Mouse (Mus musculus) intestine, embryonic 16.5 days (tissue): Measurements from ENCODE around the gene Spon1. TPM values are rescaled to one million over a fixed set of nuclear protein-coding genes. Genes with fewer than 3 reads are reported as not detected.
A peak's percentile ranks its signal among the peaks of the same experiment; 100 is the strongest.

Source experiments
- ATAC-seq: fragments of 200-750 bp; cut with Nextera tagmentation; 2 replicates; pipeline ENCODE4 v1.8.0; 2017; ENCODE audit warnings: moderate TSS enrichment, moderate library complexity
- H3K27ac ChIP-seq: fragments of 300-500 bp; sonication (generic); 2 replicates; pipeline ENCODE4 v1.5.1; 2014; ENCODE audit warnings: mild to moderate bottlenecking, low read length
- H3K27me3 ChIP-seq: fragments of 300-500 bp; sonication (generic); replicated peaks from 2 replicates; pipeline ENCODE4 v1.6.1; 2014; ENCODE audit warnings: low read length, control low read depth, mixed read lengths; ENCODE audit not compliant: control insufficient read depth, insufficient read depth
- H3K36me3 ChIP-seq: fragments of 300-500 bp; sonication (generic); 2 replicates; pipeline ENCODE4 v1.6.1; 2014; ENCODE audit warnings: low read length, control low read depth; ENCODE audit not compliant: control insufficient read depth, insufficient read depth
- H3K4me1 ChIP-seq: fragments of 300-500 bp; sonication (generic); 2 replicates; pipeline ENCODE4 v1.6.1; 2014; ENCODE audit warnings: low read length, control low read depth, mixed read lengths; ENCODE audit not compliant: control insufficient read depth, insufficient read depth
- H3K4me2 ChIP-seq: fragments of 300-500 bp; sonication (generic); 2 replicates; pipeline ENCODE4 v1.6.1; 2014; ENCODE audit warnings: low read depth, low read length, control low read depth
- H3K4me3 ChIP-seq: fragments of 300-500 bp; sonication (generic); 2 replicates; pipeline ENCODE4 v1.5.1; 2014; ENCODE audit warnings: mild to moderate bottlenecking, low read length
- H3K9ac ChIP-seq: fragments of 300-500 bp; sonication (generic); 2 replicates; pipeline ENCODE4 v1.6.1; 2014; ENCODE audit warnings: low read depth, low read length
- H3K9me3 ChIP-seq: fragments of 300-500 bp; sonication (generic); 2 replicates; pipeline ENCODE4 v1.6.1; 2016; ENCODE audit warnings: low read length, control low read depth; ENCODE audit not compliant: control insufficient read depth
- WGBS: fragments of 180-500 bp; shearing (Covaris S2); extraction: QIAGEN DNeasy Blood & Tissue Kit; methylation state at CpG from one replicate; pipeline ENCODE4 v1.1.7; 2014; 5-methylcytosine and 5-hydroxymethylcytosine counted together
- polyA plus RNA-seq: library from polyadenylated mRNA; unstranded; fragments of >200 nt; fragmentation: Nextera tagmentation; extraction: Ambion mirVana; gene quantifications from 2 replicates; pipeline ENCODE4 v1.2.1, GENCODE M21; 2015

The Spon1 gene
- polyA plus RNA-seq, 1 experiment from 2014 or later: 8.9 TPM

DNA sequence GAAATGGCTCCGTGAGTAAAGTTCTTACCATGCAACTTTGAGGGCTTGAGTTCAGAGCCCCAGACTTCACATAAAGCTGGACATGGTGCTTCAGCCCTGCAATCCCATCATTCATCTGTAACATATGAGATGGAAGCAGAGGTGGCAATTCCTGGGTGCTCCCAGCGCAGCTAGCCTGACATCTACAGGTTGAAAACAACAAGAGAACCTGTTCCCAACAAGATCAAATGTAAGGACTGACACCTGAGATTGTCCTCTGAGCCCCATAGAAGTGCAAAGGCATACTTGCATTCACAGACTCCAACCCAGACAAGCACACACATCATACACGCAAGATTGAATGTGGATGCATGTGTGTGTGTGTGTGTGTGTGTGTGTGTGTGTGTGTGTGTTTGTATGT, 114.2 kb downstream of the Spon1 start:
- Histone ChIP-seq H3K9me3 (no peaks in the 10 kb centered on the region), H3K4me2 (no peak overlapping the region), H3K4me3 (no peak overlapping the region), H3K4me1 (no peaks in the 10 kb centered on the region), H3K9ac (no peak overlapping the region), H3K27ac (no peak overlapping the region), H3K27me3 (no peaks in the 10 kb centered on the region), H3K36me3 (no peaks in the 10 kb centered on the region)
- WGBS: 78% methylated on average over 3 of the region's 3 CpGs
- ATAC-seq: no peak

DNA sequence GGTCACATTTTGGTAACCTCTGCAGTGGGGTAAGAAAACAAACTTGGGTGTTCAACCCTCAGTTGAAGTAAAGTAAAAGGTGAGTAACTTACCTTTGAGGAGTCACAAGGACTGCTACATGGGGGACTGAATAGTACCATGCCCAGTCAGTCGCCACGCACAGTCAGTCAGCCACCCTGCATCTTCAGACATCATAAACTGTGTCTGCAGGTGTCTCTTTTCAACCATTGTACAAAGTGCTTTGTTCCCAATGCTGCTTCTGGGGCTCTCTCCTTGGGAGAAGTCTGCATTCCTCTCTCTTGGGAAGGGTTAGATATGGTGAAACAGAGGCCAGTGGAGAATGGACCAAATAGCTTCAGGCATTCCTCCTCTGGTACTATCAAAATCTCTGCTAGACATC, 125.0 kb downstream of the Spon1 start:
- Histone ChIP-seq H3K9ac (no peak overlapping the region), H3K4me2 (no peak overlapping the region), H3K9me3 (no peaks in the 10 kb centered on the region), H3K4me3 (no peak overlapping the region), H3K27me3 (no peaks in the 10 kb centered on the region), H3K27ac (no peak overlapping the region), H3K36me3 (no peaks in the 10 kb centered on the region), H3K4me1 (no peaks in the 10 kb centered on the region)
- WGBS: 99% methylated on average over 2 of the region's 2 CpGs
- no peak for ATAC-seq

DNA sequence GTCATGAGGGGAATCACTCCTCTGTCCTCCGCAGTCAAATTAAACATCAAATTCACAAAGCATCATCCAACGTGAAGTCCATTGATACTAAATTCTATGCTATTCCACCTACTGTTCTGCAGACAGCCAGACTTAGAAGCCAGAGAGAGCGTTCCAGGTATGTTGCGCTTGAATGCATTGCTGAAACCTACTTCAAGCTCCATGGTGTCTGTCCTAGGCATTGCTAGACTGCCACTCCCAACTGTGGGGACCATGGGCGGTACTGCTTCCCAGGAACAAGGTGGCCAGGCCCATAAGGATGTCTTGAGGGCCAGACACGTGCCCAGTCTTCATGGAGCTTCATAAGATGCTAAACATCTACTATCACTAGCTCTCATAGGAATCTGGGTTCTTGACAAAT, 125.7 kb downstream of the Spon1 start:
- no peaks in the 10 kb centered on the region for H3K36me3 ChIP-seq
- no peak overlapping the region for H3K9ac ChIP-seq
- H3K27ac ChIP-seq: no peak overlapping the region
- H3K4me3 ChIP-seq: no peak overlapping the region
- no peaks in the 10 kb centered on the region for H3K4me1 ChIP-seq
- no peak for ATAC-seq
- H3K9me3 ChIP-seq: no peaks in the 10 kb centered on the region
- WGBS: 91% methylated on average over 6 of the region's 6 CpGs
- H3K4me2 ChIP-seq: no peak overlapping the region
- H3K27me3 ChIP-seq: no peaks in the 10 kb centered on the region

DNA sequence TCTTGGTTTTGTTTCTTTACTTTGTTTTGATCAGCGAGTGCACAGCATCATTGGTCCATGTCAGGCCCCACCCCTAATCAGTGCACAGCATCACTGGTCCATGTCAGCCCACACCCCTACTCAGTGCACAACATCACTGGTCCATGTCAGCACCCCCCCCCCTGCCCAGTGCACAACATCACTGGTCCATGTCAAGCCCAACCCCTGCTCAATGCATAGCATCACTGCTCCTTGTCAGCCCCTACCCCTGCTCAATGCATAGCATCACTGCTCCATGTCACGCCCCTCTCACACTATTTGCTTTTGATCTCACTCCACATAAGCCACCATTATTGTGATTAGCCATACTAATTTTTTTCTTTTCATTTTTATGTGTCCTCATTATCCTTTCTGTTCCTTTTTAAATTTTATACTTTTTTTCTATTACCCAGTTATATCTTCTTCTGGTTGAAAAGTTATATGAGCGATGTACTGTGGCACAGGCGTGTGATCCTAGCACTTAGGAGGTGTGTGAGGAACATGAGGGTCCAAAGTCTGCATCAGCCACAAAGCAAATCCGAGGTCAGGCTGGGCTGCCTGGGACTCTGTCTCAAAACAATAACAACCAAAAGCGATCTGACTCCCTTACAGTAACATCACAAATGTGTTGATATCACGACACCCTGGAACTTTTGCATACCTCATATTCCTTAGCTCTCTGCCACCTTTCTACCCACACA, 128.3 kb downstream of the Spon1 start:
- WGBS: 82% methylated on average over 7 of the region's 7 CpGs
- H3K4me3 ChIP-seq: no peak overlapping the region
- no peaks in the 10 kb centered on the region for H3K36me3 ChIP-seq
- no peak overlapping the region for H3K9ac ChIP-seq
- no peaks in the 10 kb centered on the region for H3K4me1 ChIP-seq
- H3K27me3 ChIP-seq: no peaks in the 10 kb centered on the region
- no peak overlapping the region for H3K27ac ChIP-seq
- H3K4me2 ChIP-seq: no peak overlapping the region
- H3K9me3 ChIP-seq: no peaks in the 10 kb centered on the region
- ATAC-seq: peak; percentile 92

DNA sequence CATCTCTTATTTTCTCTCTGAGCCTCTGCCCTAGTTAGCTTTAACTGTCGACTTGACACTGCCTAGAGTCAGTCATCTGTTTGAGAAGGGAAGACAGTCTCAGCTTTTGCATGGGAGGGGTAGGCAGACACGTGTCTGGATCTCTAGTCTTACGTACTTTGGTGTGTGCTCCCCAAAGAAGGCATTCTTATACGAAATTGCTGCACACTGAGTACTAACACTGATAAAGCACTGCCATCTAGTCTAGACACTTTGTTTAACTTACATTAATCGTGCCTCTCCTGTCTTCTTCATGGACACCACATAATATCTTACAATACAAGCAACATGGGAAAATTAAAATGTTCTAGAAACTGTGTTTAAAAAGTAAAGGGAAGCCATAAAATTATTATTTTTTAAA, 129.5 kb downstream of the Spon1 start:
- no peak for ATAC-seq
- H3K27me3 ChIP-seq: no peaks in the 10 kb centered on the region
- H3K9ac ChIP-seq: no peak overlapping the region
- no peak overlapping the region for H3K4me2 ChIP-seq
- H3K9me3 ChIP-seq: no peaks in the 10 kb centered on the region
- no peaks in the 10 kb centered on the region for H3K4me1 ChIP-seq
- no peak overlapping the region for H3K27ac ChIP-seq
- no peak overlapping the region for H3K4me3 ChIP-seq
- H3K36me3 ChIP-seq: no peaks in the 10 kb centered on the region
- 69% methylated on average over 5 of the region's 5 CpGs for WGBS

DNA sequence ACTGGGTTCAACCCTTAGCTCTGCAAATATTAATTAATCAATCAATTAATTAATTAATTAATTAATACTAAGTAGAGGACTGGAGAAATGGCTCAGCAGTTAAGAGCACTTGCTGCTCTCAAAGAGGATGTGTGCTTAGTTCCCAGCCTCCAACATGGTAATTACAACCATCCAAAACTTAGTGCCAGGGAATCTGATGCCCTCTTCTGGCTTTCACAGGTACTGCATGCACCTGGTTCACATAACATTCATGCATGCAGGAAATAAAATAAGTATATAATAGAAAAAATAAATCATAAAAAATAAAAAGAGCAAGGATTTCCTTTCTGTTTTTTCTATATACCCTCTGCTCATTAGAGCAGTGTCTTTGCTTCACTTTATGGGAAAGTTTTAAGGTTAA, 132.6 kb downstream of the Spon1 start:
- Histone ChIP-seq H3K27ac (no peak overlapping the region), H3K36me3 (no peaks in the 10 kb centered on the region), H3K4me1 (no peaks in the 10 kb centered on the region), H3K9ac (no peak overlapping the region), H3K4me3 (no peak overlapping the region), H3K4me2 (no peak overlapping the region), H3K27me3 (no peaks in the 10 kb centered on the region), H3K9me3 (no peaks in the 10 kb centered on the region)
- no peak for ATAC-seq

DNA sequence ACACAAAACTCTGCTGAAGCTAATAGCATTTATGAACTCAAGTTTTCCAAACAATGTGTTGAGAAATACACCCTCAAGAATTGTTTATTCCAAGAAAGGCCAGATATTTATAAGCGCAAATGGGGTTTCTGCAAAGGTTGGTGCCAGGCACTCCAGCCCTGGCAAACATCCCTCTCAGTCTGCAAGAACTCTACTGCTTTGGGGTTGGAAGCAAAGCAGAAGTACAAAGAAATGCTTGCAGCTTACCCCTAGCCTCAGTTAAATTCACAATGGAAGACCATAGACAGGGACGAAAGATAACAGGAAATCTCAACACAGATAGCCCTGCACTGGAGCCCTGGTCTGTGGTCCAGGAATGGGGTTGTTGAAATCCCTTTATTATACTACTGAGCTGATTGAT, 135.7 kb downstream of the Spon1 start:
- ATAC-seq: no peak
- H3K9me3 ChIP-seq: no peaks in the 10 kb centered on the region
- no peaks in the 10 kb centered on the region for H3K4me1 ChIP-seq
- WGBS: 71% methylated on average over 2 of the region's 2 CpGs
- no peak overlapping the region for H3K27ac ChIP-seq
- no peaks in the 10 kb centered on the region for H3K27me3 ChIP-seq
- H3K4me3 ChIP-seq: no peak overlapping the region
- H3K36me3 ChIP-seq: no peaks in the 10 kb centered on the region
- H3K4me2 ChIP-seq: no peak overlapping the region
- no peak overlapping the region for H3K9ac ChIP-seq

DNA sequence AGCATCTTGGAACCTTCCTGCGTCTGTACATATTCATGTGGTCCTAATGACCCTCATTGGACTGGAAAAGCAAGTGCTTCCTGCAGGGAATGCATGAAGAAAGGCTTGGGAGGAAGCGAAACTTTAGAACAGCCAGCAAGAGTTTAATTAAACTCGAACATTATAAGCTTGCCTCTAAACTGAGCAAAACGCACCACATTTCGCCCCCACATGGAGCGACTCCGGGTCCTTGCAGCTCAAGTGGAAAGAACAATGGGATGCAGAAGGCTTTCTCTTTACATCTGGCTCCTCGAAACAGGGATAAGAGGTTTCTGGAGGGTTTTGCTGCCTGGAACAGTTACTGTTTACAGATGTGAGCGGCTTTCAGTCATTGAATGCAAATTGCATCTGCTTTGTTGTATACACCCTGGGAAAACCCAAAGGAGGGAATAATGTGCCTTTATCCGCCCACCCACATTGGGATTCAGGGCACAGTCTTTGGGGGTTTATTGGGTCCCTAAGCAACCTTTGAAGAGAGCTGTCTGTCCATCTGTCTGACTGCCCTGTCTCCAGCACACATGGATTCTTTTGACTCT, 136.2 kb downstream of the Spon1 start:
- Histone ChIP-seq H3K9me3 (no peaks in the 10 kb centered on the region), H3K4me1 (no peaks in the 10 kb centered on the region), H3K27me3 (no peaks in the 10 kb centered on the region), H3K9ac (no peak overlapping the region), H3K4me3 (no peak overlapping the region), H3K4me2 (no peak overlapping the region), H3K27ac (no peak overlapping the region), H3K36me3 (no peaks in the 10 kb centered on the region)
- 55% methylated on average over 10 of the region's 10 CpGs for WGBS
- no peak for ATAC-seq

DNA sequence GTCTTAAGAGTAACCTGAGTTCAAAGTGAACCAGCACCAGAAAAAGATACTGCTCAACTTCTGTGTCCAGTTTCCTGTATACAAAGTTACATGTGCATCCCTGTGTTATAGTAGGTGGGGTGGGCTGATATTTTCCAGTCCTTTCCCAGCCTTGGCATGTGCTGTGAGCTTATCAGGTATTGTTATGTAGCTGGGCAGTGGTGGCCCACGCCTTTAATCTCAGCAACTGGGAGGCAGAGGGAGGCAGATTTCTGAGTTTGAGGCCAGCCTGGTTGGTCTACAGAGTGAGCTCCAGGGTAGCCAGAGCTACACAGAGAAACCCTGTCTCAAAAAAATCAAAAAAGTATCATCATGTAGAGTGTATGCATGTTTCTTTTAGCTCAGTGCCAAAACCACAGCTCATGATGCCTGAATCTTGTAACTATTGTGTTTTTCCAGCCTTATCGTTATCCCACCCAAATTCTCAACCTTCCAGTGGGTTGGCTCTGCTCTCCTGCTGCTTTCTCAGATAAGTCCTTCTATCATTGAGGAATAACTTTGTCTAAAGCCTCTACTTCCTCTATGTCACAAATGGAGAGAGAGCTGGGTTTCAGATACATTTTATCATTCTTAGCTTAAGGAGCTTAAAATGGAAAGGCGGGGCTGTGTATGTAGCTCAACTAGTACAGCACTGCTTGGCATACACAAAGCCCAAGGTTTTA, 137.5 kb downstream of the Spon1 start:
- Histone ChIP-seq H3K27me3 (no peaks in the 10 kb centered on the region), H3K36me3 (no peaks in the 10 kb centered on the region), H3K9ac (no peak overlapping the region), H3K4me2 (no peak overlapping the region), H3K9me3 (no peaks in the 10 kb centered on the region), H3K4me1 (no peaks in the 10 kb centered on the region), H3K27ac (no peak overlapping the region), H3K4me3 (no peak overlapping the region)
- 89% methylated on average over 3 of the region's 3 CpGs for WGBS
- no peak for ATAC-seq
